Mouse (Mus musculus): ENCODE results near the gene Swap70. TPM values are rescaled to one million over a fixed set of nuclear protein-coding genes. Genes with fewer than 3 reads are reported as not detected.

The Swap70 gene
- total RNA-seq, 2 experiments from 2014 or later: 30.2 to 31.2 TPM

- DNase-seq (ENCODE audit: low spot score in 2 of 2): no peak
These were observed 77.4 kb downstream of the Swap70 start for GRCm38 (mm10) chr7:110298739-110299410.

- DNase-seq (ENCODE audit: low spot score in 2 of 2): no peak
These were observed 81.4 kb downstream of the Swap70 start for GRCm38 (mm10) chr7:110302886-110303285.

DNA sequence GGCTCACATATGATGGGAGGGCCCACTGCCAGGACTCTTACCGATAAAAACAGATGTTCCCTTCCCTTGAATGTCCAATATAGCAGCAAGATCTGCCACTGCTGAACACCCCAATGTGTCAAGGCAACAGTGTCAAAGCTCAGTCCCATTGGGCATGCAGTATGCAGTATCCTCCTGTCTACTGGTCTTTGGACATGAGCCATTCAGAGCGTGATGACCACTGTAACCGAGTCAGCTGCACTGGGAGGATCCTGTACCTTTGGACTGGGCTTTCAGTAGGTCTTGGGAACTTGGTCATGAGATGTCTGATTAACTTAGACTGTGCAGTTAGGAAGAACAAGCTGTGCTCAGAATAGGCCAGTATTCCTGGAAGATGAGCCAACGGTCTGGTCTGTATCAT, 84.0 kb downstream of the Swap70 start:
- no peak for DNase-seq (ENCODE audit: low spot score in 2 of 2)

GRCm38 (mm10) chr7:110306281-110306680, 84.8 kb downstream of the Swap70 start:
- no peak for DNase-seq (ENCODE audit: low spot score in 2 of 2)

GRCm38 (mm10) chr7:110307741-110308140, 86.2 kb downstream of the Swap70 start:
- no peak for DNase-seq (ENCODE audit: low spot score in 2 of 2)

DNA sequence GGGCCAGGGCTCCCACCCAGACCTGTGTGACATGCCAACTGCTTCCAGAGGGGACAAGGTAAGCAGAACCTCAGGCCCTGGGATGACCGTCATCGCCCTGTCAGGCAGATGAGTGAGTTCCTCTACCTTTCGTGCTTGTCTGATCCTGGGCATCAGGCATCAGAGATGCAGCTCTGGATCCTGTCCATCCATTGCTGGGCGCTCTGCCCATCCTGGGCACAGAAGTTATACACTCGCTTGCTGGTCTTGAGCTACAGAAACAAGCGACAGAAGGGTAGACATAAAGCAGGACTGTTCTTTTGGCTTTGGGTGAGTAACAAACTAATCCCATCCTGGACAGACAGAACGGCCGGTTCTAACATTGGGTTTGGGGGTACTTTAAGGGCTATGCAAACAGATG, 87.7 kb downstream of the Swap70 start:
- DNase-seq (ENCODE audit: low spot score in 2 of 2): no peak

DNA sequence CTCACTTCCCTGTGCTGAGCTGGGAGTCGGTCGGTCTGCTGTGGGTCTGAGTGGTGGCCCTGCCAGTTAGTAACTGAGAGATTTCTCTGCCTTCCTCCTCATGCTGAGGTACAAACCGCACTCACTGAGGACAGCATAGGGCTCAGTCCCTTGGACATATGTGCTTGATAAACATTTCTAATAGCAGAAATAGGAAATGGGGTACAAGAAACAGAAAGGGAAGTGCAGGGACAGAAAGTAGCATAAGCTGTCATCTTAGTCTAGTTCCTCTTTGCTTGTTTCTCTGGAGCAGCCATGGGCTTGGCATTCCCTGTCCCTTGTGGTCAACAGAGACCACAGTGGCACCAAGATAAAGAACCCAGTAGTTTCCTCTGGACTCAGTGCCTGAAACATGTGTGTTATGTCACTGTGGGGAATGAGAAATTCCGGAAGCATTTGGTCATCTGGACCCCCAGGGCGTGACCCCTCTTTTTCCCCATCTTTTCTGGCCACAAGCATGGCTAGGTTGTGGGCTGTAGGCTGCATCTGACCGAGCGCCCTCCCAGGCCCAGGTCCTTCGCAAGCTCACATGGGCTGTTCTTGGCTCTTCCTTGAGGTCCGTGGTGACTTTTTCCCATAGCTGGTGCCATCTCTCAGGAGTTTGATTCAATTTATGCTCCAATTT, 92.0 kb downstream of the Swap70 start:
- no peak for DNase-seq (ENCODE audit: low spot score in 2 of 2)

GRCm38 (mm10) chr7:110314401-110314890, 92.9 kb downstream of the Swap70 start:
- no peak for DNase-seq (ENCODE audit: low spot score in 2 of 2)

GRCm38 (mm10) chr7:110315352-110315751, 93.8 kb downstream of the Swap70 start:
- DNase-seq (ENCODE audit: low spot score in 2 of 2): no peak

- no peak for DNase-seq (ENCODE audit: low spot score in 2 of 2)
These were observed 95.9 kb downstream of the Swap70 start for GRCm38 (mm10) chr7:110317412-110317811.

GRCm38 (mm10) chr7:110318971-110319519, 97.5 kb downstream of the Swap70 start:
- DNase-seq (ENCODE audit: low spot score in 2 of 2): no peak

GRCm38 (mm10) chr7:110321106-110321505, 99.6 kb downstream of the Swap70 start:
- no peak for DNase-seq (ENCODE audit: low spot score in 2 of 2)

- no peak for DNase-seq (ENCODE audit: low spot score in 2 of 2)
These were observed 103.3 kb downstream of the Swap70 start for GRCm38 (mm10) chr7:110324852-110325251.

- DNase-seq (ENCODE audit: low spot score in 2 of 2): no peak
These were observed 104.0 kb downstream of the Swap70 start for GRCm38 (mm10) chr7:110325381-110326110.

Other genes with a start within 250 kb of the Swap70 start
- gene Tmem41b, start 234.8 kb upstream of the Swap70 start, total RNA-seq (2021): 10 to 100 TPM; 43.4 to 49.2 TPM
- gene Ipo7, start 203.4 kb upstream of the Swap70 start, total RNA-seq (2021): 10 to 100 TPM; 70.4 to 73.8 TPM
- 10 to 100 TPM; 17.4 to 17.8 TPM for gene Zfp143, start 160.5 kb upstream of the Swap70 start, total RNA-seq (2021)
- 10 to 100 TPM; 23.5 to 23.6 TPM for gene Wee1, start 99.7 kb upstream of the Swap70 start, total RNA-seq (2021)